ENCODE assay signal across 22 mouse cellular contexts in genomic region chr17:37078990-37079389, GRCm38 (mm10). TPM values are rescaled to one million over a fixed set of nuclear protein-coding genes. Genes with fewer than 3 reads are reported as not detected.
DNase-seq lines count a peak whose midpoint lies in the region; ATAC-seq and TF ChIP-seq lines count a peak whose summit lies in the region.
"Had no signal": no experiment of that assay in that cellular context is flagged by ENCODE, and none has a peak within 500 bp of the region (broad histone marks: within the 10 kb centered on the region; RNA-seq: fewer than 3 reads in every experiment).

No protein-coding gene starts in this region.

- whole genome bisulfite sequencing in hindbrain, embryonic 12.5 days = 4% methylated on average over 2 of the region's 2 CpGs
- 1% methylated on average over 2 of the region's 2 CpGs for whole genome bisulfite sequencing in midbrain, embryonic 15.5 days
- 36% methylated on average over 2 of the region's 2 CpGs for WGBS in stomach, postnatal 0 days

- peaks cover 30% of the 10 kb centered on the region for H3K36me3 ChIP-seq in hindbrain, embryonic 12.5 days
- H3K36me3 ChIP-seq in midbrain, embryonic 15.5 days (replicated peaks) = peaks cover 8% of the 10 kb centered on the region
- H3K36me3 ChIP-seq in stomach, postnatal 0 days (ENCODE audit: control insufficient read depth, insufficient read depth, low read length) = peaks cover 3% of the 10 kb centered on the region

- no peak overlapping the region for H3K4me3 ChIP-seq in layer of hippocampus, adult 2 months
- H3K4me3 ChIP-seq in hindbrain, embryonic 12.5 days = no peak overlapping the region
- H3K4me3 ChIP-seq in midbrain, embryonic 15.5 days = no peak overlapping the region
- H3K4me3 ChIP-seq in stomach, postnatal 0 days (ENCODE audit: low read depth, low read length) = no peak overlapping the region
- H3K4me3 ChIP-seq: embryonic facial prominence, embryonic 13.5 days; heart, embryonic 13.5 days; limb, embryonic 13.5 days; megakaryocyte, embryonic 14.5 days had no signal

- DNase-seq in layer of hippocampus, adult 2 months (ENCODE audit: low spot score in 2 of 2) = no peak
- DNase-seq in layer of hippocampus, adult 11-12 months (ENCODE audit: low spot score) = no peak
- peak; percentile 81 for DNase-seq in brain, embryonic 14.5 days (ENCODE audit: low read depth)
- DNase-seq in gastrocnemius, postnatal 36 days = no peak
- DNase-seq in ovary, postnatal 10 days (ENCODE audit: low spot score) = no peak
- DNase-seq in stomach, postnatal 0 days (ENCODE audit: low spot score) = no peak
- DNase-seq: adrenal gland, postnatal 25 days; cerebellum, adult 11-12 months; lung, adult 2 months; right cerebral cortex, postnatal 4 days; thymus, postnatal 4 days had no signal

- H3K27me3 ChIP-seq in hindbrain, embryonic 12.5 days = no peaks in the 10 kb centered on the region
- H3K27me3 ChIP-seq in midbrain, embryonic 15.5 days (replicated peaks) = no peaks in the 10 kb centered on the region
- H3K27me3 ChIP-seq in stomach, postnatal 0 days (ENCODE audit: control insufficient read depth, insufficient read depth, low read length) = no peaks in the 10 kb centered on the region
- H3K27me3 ChIP-seq: embryonic facial prominence, embryonic 13.5 days; heart, embryonic 13.5 days; limb, embryonic 13.5 days; Patski had no signal

- no peak overlapping the region; the same call in 1 of the 2 replicates for H3K9ac ChIP-seq in hindbrain, embryonic 12.5 days
- 0 out of 2 replicates have a peak overlapping the region, but pooled peaks have one; percentile 6 for H3K9ac ChIP-seq in midbrain, embryonic 15.5 days
- no peak overlapping the region for H3K9ac ChIP-seq in stomach, postnatal 0 days (ENCODE audit: low read length)
- H3K9ac ChIP-seq: embryonic facial prominence, embryonic 13.5 days; heart, embryonic 13.5 days; limb, embryonic 13.5 days had no signal

- TF ChIP-seq EP300 in stomach, postnatal 0 days (optimal IDR thresholded peaks at IDR 0.05) = no peak

- TF ChIP-seq POLR2A in brain, embryonic 14.5 days (IDR thresholded peaks at IDR 0.05; ENCODE audit: borderline replicate concordance, extremely low read depth, insufficient read depth, insufficient read length, poor library complexity, severe bottlenecking) = no peak

- H3K27ac ChIP-seq in layer of hippocampus, adult 2 months = peak overlapping the region; percentile 65
- no peak overlapping the region for H3K27ac ChIP-seq in hindbrain, embryonic 12.5 days
- H3K27ac ChIP-seq in midbrain, embryonic 15.5 days = peak overlapping the region; percentile 55; the same call in 1 of the 2 replicates
- H3K27ac ChIP-seq in stomach, postnatal 0 days (replicated peaks) = no peak overlapping the region
- H3K27ac ChIP-seq: embryonic facial prominence, embryonic 13.5 days; heart, embryonic 13.5 days; limb, embryonic 13.5 days had no signal

- TF ChIP-seq CTCF in layer of hippocampus, adult 2 months (conservative IDR thresholded peaks at IDR 0.05) = no peak
- TF ChIP-seq CTCF in brain, embryonic 14.5 days (IDR thresholded peaks at IDR 0.05; ENCODE audit: borderline replicate concordance, extremely low read depth, insufficient read depth, insufficient read length) = no peak
- TF ChIP-seq CTCF in stomach, postnatal 0 days (IDR thresholded peaks at IDR 0.05; ENCODE audit: low read depth) = no peak

- H3K4me2 ChIP-seq in hindbrain, embryonic 12.5 days (replicated peaks) = peak overlapping the region; percentile 19; the same call in 1 of the 2 replicates
- H3K4me2 ChIP-seq in midbrain, embryonic 15.5 days = 0 out of 2 replicates have a peak overlapping the region, but pooled peaks have one; percentile 6
- no peak overlapping the region for H3K4me2 ChIP-seq in stomach, postnatal 0 days (replicated peaks; ENCODE audit: low read depth)
- H3K4me2 ChIP-seq: embryonic facial prominence, embryonic 13.5 days; heart, embryonic 13.5 days; limb, embryonic 13.5 days had no signal

- H3K9me3 ChIP-seq in hindbrain, embryonic 12.5 days (replicated peaks) = no peaks in the 10 kb centered on the region
- H3K9me3 ChIP-seq in midbrain, embryonic 15.5 days = no peaks in the 10 kb centered on the region
- no peaks in the 10 kb centered on the region for H3K9me3 ChIP-seq in stomach, postnatal 0 days (ENCODE audit: control insufficient read depth, low read length)
- H3K9me3 ChIP-seq: embryonic facial prominence, embryonic 13.5 days; heart, embryonic 13.5 days; limb, embryonic 13.5 days; megakaryocyte, embryonic 14.5 days had no signal

- H3K4me1 ChIP-seq in hindbrain, embryonic 12.5 days = peaks cover 12% of the 10 kb centered on the region
- peaks cover 19% of the 10 kb centered on the region for H3K4me1 ChIP-seq in midbrain, embryonic 15.5 days
- H3K4me1 ChIP-seq in stomach, postnatal 0 days (replicated peaks; ENCODE audit: control insufficient read depth, insufficient read depth) = no peaks in the 10 kb centered on the region

- ATAC-seq in hindbrain, embryonic 12.5 days (ENCODE audit: low FRiP score) = peak; percentile 45; the same call in 1 of the 2 replicates
- ATAC-seq in midbrain, embryonic 15.5 days (replicated peaks) = peak; percentile 13
- ATAC-seq in stomach, postnatal 0 days (ENCODE audit: low FRiP score, low TSS enrichment) = no peak
- ATAC-seq: intestine, embryonic 16.5 days; Patski had no signal

- intact Hi-C loops in gastrocnemius, postnatal 36 days (cut with DNase I) = no loop called here

RNA-seq across cellular contexts. Expression of gene Olfr90, which starts 9.3 kb away (rescaled TPM):
- not detected for total RNA-seq in layer of hippocampus, adult 2 months (2021)
- polyA plus RNA-seq in brain, embryonic 14.5 days (2012; rRNA removed) = not detected in 2 replicates
- polyA plus RNA-seq in hindbrain, embryonic 12.5 days (2016; fragmentation: Nextera tagmentation; extraction: Ambion mirVana) = 0.18 TPM in 1 of 2 replicates, not detected in the other
- polyA plus RNA-seq in midbrain, embryonic 15.5 days (2015; fragmentation: Nextera tagmentation; extraction: Ambion mirVana) = 0.06 TPM in 1 of 2 replicates, not detected in the other
- total RNA-seq in gastrocnemius, postnatal 36 days (2021) = not detected
- not detected in 2 replicates for polyA plus RNA-seq in stomach, postnatal 0 days (2015; fragmentation: Nextera tagmentation; extraction: Ambion mirVana)
- total RNA-seq: adrenal gland, postnatal 25 days; layer of hippocampus, adult 8-10 months had no signal
- polyA plus RNA-seq: C2C12; embryonic facial prominence, embryonic 13.5 days; heart, embryonic 13.5 days; intestine, embryonic 16.5 days; lung, adult 2 months; Patski; stomach, embryonic 16.5 days had no signal

RNA-seq across cellular contexts. Expression of gene Olfr91, which starts 19.1 kb away (rescaled TPM):
- not detected for total RNA-seq in layer of hippocampus, adult 2 months (2021)
- not detected in 2 replicates for polyA plus RNA-seq in brain, embryonic 14.5 days (2012; rRNA removed)
- 0.05 TPM in 1 of 2 replicates, not detected in the other for polyA plus RNA-seq in hindbrain, embryonic 12.5 days (2016; fragmentation: Nextera tagmentation; extraction: Ambion mirVana)
- not detected in 2 replicates for polyA plus RNA-seq in midbrain, embryonic 15.5 days (2015; fragmentation: Nextera tagmentation; extraction: Ambion mirVana)
- not detected for total RNA-seq in gastrocnemius, postnatal 36 days (2021)
- not detected in 2 replicates for polyA plus RNA-seq in stomach, postnatal 0 days (2015; fragmentation: Nextera tagmentation; extraction: Ambion mirVana)
- total RNA-seq: adrenal gland, postnatal 25 days; layer of hippocampus, adult 8-10 months had no signal
- polyA plus RNA-seq: C2C12; embryonic facial prominence, embryonic 13.5 days; heart, embryonic 13.5 days; intestine, embryonic 16.5 days; limb, embryonic 13.5 days; lung, adult 2 months; Patski; stomach, embryonic 16.5 days had no signal

RNA-seq across cellular contexts. Expression of gene Gabbr1, which starts 33.2 kb away (rescaled TPM):
- 100 to 1,000 TPM; 682 to 738 TPM for total RNA-seq in layer of hippocampus, adult 2 months (2021)
- 238 and 282 TPM in 2 replicates for polyA plus RNA-seq in brain, embryonic 14.5 days (2012; rRNA removed)
- 41.8 and 42.1 TPM in 2 replicates for polyA plus RNA-seq in hindbrain, embryonic 12.5 days (2016; fragmentation: Nextera tagmentation; extraction: Ambion mirVana)
- polyA plus RNA-seq in midbrain, embryonic 15.5 days (2015; fragmentation: Nextera tagmentation; extraction: Ambion mirVana) = 86.4 and 88.8 TPM in 2 replicates
- 1 to 10 TPM; 8.0 to 8.1 TPM for total RNA-seq in gastrocnemius, postnatal 36 days (2021)
- polyA plus RNA-seq in stomach, postnatal 0 days (2015; fragmentation: Nextera tagmentation; extraction: Ambion mirVana) = 3.8 and 4.3 TPM in 2 replicates

RNA-seq across cellular contexts. Expression of gene Olfr92, which starts 40.9 kb away (rescaled TPM):
- total RNA-seq in layer of hippocampus, adult 2 months (2021) = not detected
- not detected in 2 replicates for polyA plus RNA-seq in brain, embryonic 14.5 days (2012; rRNA removed)
- polyA plus RNA-seq in hindbrain, embryonic 12.5 days (2016; fragmentation: Nextera tagmentation; extraction: Ambion mirVana) = not detected in 2 replicates
- not detected in 2 replicates for polyA plus RNA-seq in midbrain, embryonic 15.5 days (2015; fragmentation: Nextera tagmentation; extraction: Ambion mirVana)
- total RNA-seq in gastrocnemius, postnatal 36 days (2021) = not detected
- not detected in 2 replicates for polyA plus RNA-seq in stomach, postnatal 0 days (2015; fragmentation: Nextera tagmentation; extraction: Ambion mirVana)
- total RNA-seq: adrenal gland, postnatal 25 days; layer of hippocampus, adult 8-10 months had no signal
- polyA plus RNA-seq: C2C12; embryonic facial prominence, embryonic 13.5 days; heart, embryonic 13.5 days; intestine, embryonic 16.5 days; limb, embryonic 13.5 days; lung, adult 2 months; Patski; stomach, embryonic 16.5 days had no signal

RNA-seq across cellular contexts. Expression of gene Mog, which starts 55.8 kb away (rescaled TPM):
- 10 to 100 TPM; 42.6 to 45.6 TPM for total RNA-seq in layer of hippocampus, adult 2 months (2021)
- not detected in 2 replicates for polyA plus RNA-seq in brain, embryonic 14.5 days (2012; rRNA removed)
- polyA plus RNA-seq in hindbrain, embryonic 12.5 days (2016; fragmentation: Nextera tagmentation; extraction: Ambion mirVana) = 0.85 and 1.3 TPM in 2 replicates
- polyA plus RNA-seq in midbrain, embryonic 15.5 days (2015; fragmentation: Nextera tagmentation; extraction: Ambion mirVana) = 2.4 and 3.7 TPM in 2 replicates
- not detected for total RNA-seq in gastrocnemius, postnatal 36 days (2021)
- 0.08 TPM in 1 of 2 replicates, not detected in the other for polyA plus RNA-seq in stomach, postnatal 0 days (2015; fragmentation: Nextera tagmentation; extraction: Ambion mirVana)
- total RNA-seq: adrenal gland, postnatal 25 days had no signal
- polyA plus RNA-seq: heart, embryonic 13.5 days; intestine, embryonic 16.5 days; lung, adult 2 months; stomach, embryonic 16.5 days had no signal

Comparison
In these comparisons a context has a peak if more than half of its experiments do, and no peak if none do; other contexts are left out.
1. H3K27ac ChIP-seq: peak in layer of hippocampus, adult 2 months (single experiment) and midbrain, embryonic 15.5 days (single experiment); none in hindbrain, embryonic 12.5 days (single experiment) and stomach, postnatal 0 days (single experiment).